Mouse (Mus musculus) erythroblast, embryonic 14.5 days (primary cell): Measurements from ENCODE around the gene Upk1a.

Experiments used
- GATA1 ChIP-seq: IDR thresholded peaks from 2 replicates; pipeline ENCODE4 v1.6.1; 2012; ENCODE audit warnings: low read length, inconsistent platforms, mixed read lengths
- TAL1 ChIP-seq: IDR thresholded peaks from 3 replicates; pipeline ENCODE4 v1.6.1; 2012; ENCODE audit warnings: low read length, inconsistent platforms, mixed read lengths

GRCm38 (mm10) chr7:30610043-30610442, 2.6 kb downstream of the Upk1a start:
- TF ChIP-seq GATA1 (no peak), TAL1 (no peak)
